Comparison of ENCODE assay signal across 20 mouse cellular contexts in the genomic region with DNA sequence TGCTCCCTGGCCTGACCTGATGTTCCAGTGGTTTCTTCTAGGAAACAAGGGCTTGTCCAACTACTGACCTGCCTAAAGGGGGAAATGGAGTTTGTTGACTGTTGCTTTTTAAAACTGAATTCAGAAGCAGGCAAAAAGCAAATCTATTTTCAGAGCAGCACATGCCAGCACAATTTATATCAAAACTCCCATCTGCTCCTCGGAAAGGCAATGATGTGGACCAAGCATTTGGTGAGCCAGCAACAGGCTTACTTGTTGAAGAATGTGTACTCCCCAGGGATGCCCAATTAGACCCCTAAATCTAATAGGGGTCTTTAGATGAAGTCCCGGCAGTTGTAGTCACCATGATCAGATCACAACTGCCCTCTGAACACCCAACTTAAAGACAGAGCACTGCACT.
DNase-seq lines count a peak whose midpoint lies in the region; ATAC-seq and TF ChIP-seq lines count a peak whose summit lies in the region.
"Had no signal": no experiment of that assay in that cellular context is flagged by ENCODE, and none has a peak within 500 bp of the region (broad histone marks: within the 10 kb centered on the region; RNA-seq: fewer than 3 reads in every experiment).

No protein-coding gene starts in this region.

- peaks cover 2% of the 10 kb centered on the region; the same call in 1 of the 2 replicates for H3K4me1 ChIP-seq in midbrain, postnatal 0 days (ENCODE audit: insufficient read depth, low read length)
- H3K4me1 ChIP-seq: embryonic facial prominence, embryonic 12.5 days had no signal

- H3K4me2 ChIP-seq in midbrain, postnatal 0 days (ENCODE audit: low read depth, low read length, poor library complexity, severe bottlenecking): no peak overlapping the region
- H3K4me2 ChIP-seq: embryonic facial prominence, embryonic 12.5 days; forebrain, embryonic 12.5 days had no signal

- H3K9me3 ChIP-seq in midbrain, postnatal 0 days (ENCODE audit: low read length): no peaks in the 10 kb centered on the region
- H3K9me3 ChIP-seq: embryonic facial prominence, embryonic 10.5 days; embryonic facial prominence, embryonic 12.5 days; forebrain, embryonic 12.5 days had no signal

- H3K36me3 ChIP-seq in midbrain, postnatal 0 days (ENCODE audit: insufficient read depth, low read length): no peaks in the 10 kb centered on the region
- H3K36me3 ChIP-seq: embryonic facial prominence, embryonic 10.5 days; embryonic facial prominence, embryonic 12.5 days; forebrain, embryonic 12.5 days had no signal

- DNase-seq in frontal cortex, postnatal 14 days (ENCODE audit: low spot score in 2 of 2): no peak
- DNase-seq in left cerebral cortex, postnatal 14 days (ENCODE audit: low spot score in 2 of 2): peak; percentile 26 to 38
- DNase-seq in left cerebral cortex, postnatal 4 days: no peak
- DNase-seq in brain, adult 2 months (ENCODE audit: low read depth, low spot score): peak; percentile 53
- peak; percentile 28 for DNase-seq in telencephalon, adult 2 months (ENCODE audit: low read depth, low spot score)
- DNase-seq in midbrain, postnatal 0 days (ENCODE audit: low spot score): no peak
- DNase-seq: adrenal gland, adult 2 months; adrenal gland, postnatal 10 days; adrenal gland, postnatal 25 days; cerebellum, adult 11-12 months; cerebellum, adult 2 months; cerebellum, adult 9-10 months; cerebellum, postnatal 10 days; cerebellum, postnatal 25 days had no signal

- 88% methylated on average over 2 of the region's 2 CpGs for WGBS in midbrain, postnatal 0 days

- no peak for TF ChIP-seq CTCF in midbrain, postnatal 0 days (IDR thresholded peaks at IDR 0.05)

- H3K27me3 ChIP-seq in midbrain, postnatal 0 days (ENCODE audit: insufficient read depth, low read length): no peaks in the 10 kb centered on the region
- H3K27me3 ChIP-seq: embryonic facial prominence, embryonic 12.5 days had no signal

- H3K9ac ChIP-seq in midbrain, postnatal 0 days (replicated peaks; ENCODE audit: low read length, poor library complexity, severe bottlenecking): no peak overlapping the region
- H3K9ac ChIP-seq: embryonic facial prominence, embryonic 12.5 days; forebrain, embryonic 12.5 days had no signal

- H3K4me3 ChIP-seq in midbrain, postnatal 0 days (ENCODE audit: low read depth, low read length): no peak overlapping the region
- H3K4me3 ChIP-seq: embryonic facial prominence, embryonic 10.5 days; embryonic facial prominence, embryonic 12.5 days; forebrain, embryonic 12.5 days had no signal

- ATAC-seq in frontal cortex, adult (ENCODE audit: low TSS enrichment): 0 out of 2 replicates have a peak, but pooled peaks have one; percentile 27
- ATAC-seq in midbrain, postnatal 0 days (ENCODE audit: low FRiP score): no peak
- ATAC-seq: forebrain, embryonic 14.5 days; forebrain, embryonic 16.5 days had no signal

- H3K27ac ChIP-seq in midbrain, postnatal 0 days (ENCODE audit: low read depth, low read length): no peak overlapping the region
- H3K27ac ChIP-seq: embryonic facial prominence, embryonic 10.5 days; embryonic facial prominence, embryonic 12.5 days; forebrain, embryonic 12.5 days had no signal

- intact Hi-C loops in left cerebral cortex, postnatal 14 days (cut with DNase I): no loop called here
- intact Hi-C loops in left cerebral cortex, postnatal 4 days (cut with DNase I): no loop called here

Comparison
In these comparisons a context has a peak if more than half of its experiments do, and no peak if none do; other contexts are left out.
1. DNase-seq: peak in left cerebral cortex, postnatal 14 days (2 of 2), brain, adult 2 months (single experiment) and telencephalon, adult 2 months (single experiment); none in frontal cortex, postnatal 14 days (0 of 2), left cerebral cortex, postnatal 4 days (single experiment) and midbrain, postnatal 0 days (single experiment).